Mouse (Mus musculus) liver, adult 2 months (tissue): ENCODE results near the gene Prr22. TPM values are rescaled to one million over a fixed set of nuclear protein-coding genes. Genes with fewer than 3 reads are reported as not detected.

Source experiments
- DNase-seq: peaks from one replicate; pipeline ENCODE4 v3.0.0-alpha.2; 2011; ENCODE audit warnings: low read depth, low spot score; ENCODE audit errors: extremely low read depth
- H3K27ac ChIP-seq: fragments of 200-500 bp; replicated peaks from 2 replicates; pipeline ENCODE4 v1.5.1; 2012; ENCODE audit warnings: low read depth, mild to moderate bottlenecking, control low read depth, inconsistent platforms, low read length; ENCODE audit not compliant: insufficient read depth
- H3K27me3 ChIP-seq: fragments of 200-500 bp; 2 replicates; pipeline ENCODE4 v1.6.1; 2012; ENCODE audit warnings: mild to moderate bottlenecking, moderate library complexity, low read length, inconsistent platforms; ENCODE audit not compliant: control insufficient read depth, insufficient read depth
- H3K36me3 ChIP-seq: fragments of 200-500 bp; 2 replicates; pipeline ENCODE4 v1.6.1; 2012; ENCODE audit warnings: low read length, inconsistent platforms; ENCODE audit not compliant: control insufficient read depth, insufficient read depth
- H3K4me1 ChIP-seq: fragments of 200-500 bp; 2 replicates; pipeline ENCODE4 v1.6.1; 2011; ENCODE audit warnings: low read length; ENCODE audit not compliant: control insufficient read depth, insufficient read depth
- H3K4me3 ChIP-seq: fragments of 200-500 bp; 2 replicates; pipeline ENCODE4 v1.5.1; 2011; ENCODE audit warnings: low read depth, mild to moderate bottlenecking, control low read depth, low read length, moderate library complexity; ENCODE audit not compliant: insufficient read depth
- H3K79me2 ChIP-seq: fragments of 200-500 bp; 2 replicates; pipeline ENCODE4 v1.6.1; 2012; ENCODE audit warnings: inconsistent platforms, mild to moderate bottlenecking, low read length, moderate library complexity; ENCODE audit not compliant: control insufficient read depth, insufficient read depth
- H3K9ac ChIP-seq: fragments of 200-500 bp; 2 replicates; pipeline ENCODE4 v1.6.1; 2012; ENCODE audit warnings: low read depth, mild to moderate bottlenecking, control low read depth, inconsistent platforms, low read length
- CTCF ChIP-seq: fragments of 200-500 bp; IDR thresholded peaks from 2 replicates; pipeline ENCODE4 v1.5.1; 2011; ENCODE audit warnings: low read depth, low read length, control low read depth
- POLR2A ChIP-seq: fragments of 200-500 bp; IDR thresholded peaks from 2 replicates; pipeline ENCODE4 v1.6.1; 2011; ENCODE audit warnings: low read length, control low read depth; ENCODE audit not compliant: insufficient read depth; ENCODE audit errors: extremely low read depth
- WGBS: fragments of 180-500 bp; shearing (Covaris S2); methylation state at CpG from one replicate; pipeline ENCODE4 v1.1.7; 2018; 5-methylcytosine and 5-hydroxymethylcytosine counted together
- polyA plus RNA-seq: library from polyadenylated mRNA; depleted of rRNA; stranded (reverse); fragments of >200 nt; gene quantifications from 2 replicates; pipeline ENCODE4 v1.2.3, GENCODE M21; 2012
- total RNA-seq: library from RNA; depleted of rRNA; stranded (reverse); fragments of >200 nt; gene quantifications from 2 replicates; pipeline ENCODE4 v1.2.3, GENCODE M21; 2014

The Prr22 gene
- total and polyA plus RNA-seq, 2 experiments = 0.18 to 1.5 TPM

DNA sequence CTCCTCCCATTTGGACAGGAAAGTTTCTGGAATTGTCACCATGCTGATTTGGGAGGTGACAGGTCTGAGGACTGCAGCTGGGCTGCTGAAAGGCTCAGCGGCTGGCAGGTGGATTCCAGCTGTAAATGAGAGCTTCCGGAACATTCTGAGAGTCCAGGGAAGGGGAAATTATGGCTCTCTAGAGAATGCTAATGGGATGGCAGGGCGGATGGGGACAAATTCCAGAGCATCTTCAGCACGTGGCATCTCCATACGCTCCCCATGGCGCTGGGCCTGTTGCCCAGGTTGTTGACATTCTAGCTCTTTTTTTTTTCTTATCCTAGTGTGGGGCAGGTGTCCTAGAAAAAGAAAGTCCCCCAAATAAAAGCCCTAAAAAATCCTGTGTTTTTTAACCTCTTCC lies 40.9 kb upstream of the Prr22 start:
- WGBS = 68% methylated on average over 6 of the region's 6 CpGs
- TF ChIP-seq POLR2A = no peak
- TF ChIP-seq CTCF = no peak
- H3K27me3 ChIP-seq = peaks cover 3% of the 10 kb centered on the region; the same call in 1 of the 2 replicates

DNA sequence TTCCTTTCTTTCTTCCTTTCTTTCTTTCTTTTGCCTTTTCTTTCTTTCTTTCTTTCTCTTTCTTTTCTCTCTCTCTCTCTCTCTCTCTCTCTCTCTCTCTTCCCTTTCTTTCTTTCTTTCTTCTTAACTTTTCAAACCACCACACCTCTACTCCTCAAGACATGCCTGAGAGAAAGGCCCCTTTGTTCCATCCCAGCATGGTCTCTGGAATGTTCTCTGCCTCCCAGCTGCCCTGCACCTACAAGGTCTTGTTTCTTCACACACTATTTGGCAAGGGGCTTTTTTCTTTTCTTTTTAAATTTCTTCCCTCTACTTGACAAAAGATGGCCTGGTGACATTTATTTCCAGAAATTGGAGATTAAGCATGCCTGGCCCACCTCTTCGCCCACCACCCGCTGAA lies 40.4 kb upstream of the Prr22 start:
- no peak for TF ChIP-seq POLR2A
- TF ChIP-seq CTCF = no peak
- H3K4me1 ChIP-seq = no peaks in the 10 kb centered on the region
- H3K27ac ChIP-seq = no peak overlapping the region
- WGBS = 70% methylated on average over 2 of the region's 2 CpGs
- no peaks in the 10 kb centered on the region for H3K36me3 ChIP-seq
- no peaks in the 10 kb centered on the region for H3K79me2 ChIP-seq
- no peak overlapping the region for H3K4me3 ChIP-seq
- no peak for DNase-seq
- H3K9ac ChIP-seq = no peak overlapping the region
- H3K27me3 ChIP-seq = peaks cover 3% of the 10 kb centered on the region; the same call in 1 of the 2 replicates

More for the DNA sequence above, 40.9 kb upstream of the Prr22 start:
- Histone ChIP-seq H3K79me2 (no peaks in the 10 kb centered on the region), H3K9ac (no peak overlapping the region), H3K4me3 (no peak overlapping the region), H3K36me3 (no peaks in the 10 kb centered on the region), H3K4me1 (no peaks in the 10 kb centered on the region), H3K27ac (no peak overlapping the region)
- DNase-seq = no peak

DNA sequence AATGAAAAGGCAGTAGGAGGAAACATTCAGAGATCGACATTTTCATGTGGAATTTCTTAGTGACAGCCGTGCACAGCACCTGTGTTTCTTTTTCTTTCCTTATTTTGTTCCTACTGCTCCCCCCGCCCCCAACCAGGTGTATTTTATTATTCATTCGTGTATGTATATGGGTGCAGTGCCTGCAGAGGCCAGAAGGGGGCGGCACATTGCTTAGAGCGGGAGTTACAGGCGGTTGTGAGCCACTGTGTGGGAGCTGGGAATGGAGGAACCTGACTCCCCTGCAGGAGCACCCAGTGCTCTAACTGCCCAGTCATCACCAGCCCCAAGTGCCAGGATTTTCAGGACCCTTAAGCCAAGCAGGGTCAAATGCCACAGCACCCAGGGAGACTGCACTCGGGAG lies 33.5 kb upstream of the Prr22 start:
- no peak for TF ChIP-seq POLR2A
- peak; percentile 52 for TF ChIP-seq CTCF
- WGBS = 42% methylated on average over 8 of the region's 8 CpGs
- Histone ChIP-seq H3K27me3 (no peaks in the 10 kb centered on the region), H3K4me1 (no peaks in the 10 kb centered on the region), H3K27ac (no peak overlapping the region), H3K36me3 (no peaks in the 10 kb centered on the region), H3K79me2 (no peaks in the 10 kb centered on the region), H3K4me3 (no peak overlapping the region), H3K9ac (no peak overlapping the region)
- DNase-seq = no peak

DNA sequence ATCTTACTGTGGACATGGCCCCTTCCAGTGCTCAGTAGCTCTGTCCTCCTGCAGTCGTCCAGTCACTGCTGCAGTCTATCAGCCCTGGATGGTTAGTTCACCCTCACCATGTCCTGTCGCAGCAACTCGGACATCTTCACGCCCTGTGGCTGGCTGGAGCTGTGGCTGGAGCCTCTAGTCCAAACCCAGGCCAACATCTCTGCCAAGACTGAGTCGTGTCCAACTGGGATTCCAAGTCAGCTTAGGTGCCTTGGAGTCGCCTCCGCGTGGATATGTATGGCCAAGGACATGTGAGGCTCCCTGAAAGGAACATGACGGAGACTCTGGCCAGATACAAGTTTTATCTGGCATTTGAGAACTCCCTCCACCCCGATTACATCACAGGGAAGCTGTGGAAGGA lies 31.8 kb upstream of the Prr22 start:
- Histone ChIP-seq H3K79me2 (no peaks in the 10 kb centered on the region), H3K9ac (no peak overlapping the region), H3K27me3 (no peaks in the 10 kb centered on the region), H3K4me1 (no peaks in the 10 kb centered on the region), H3K36me3 (no peaks in the 10 kb centered on the region), H3K27ac (no peak overlapping the region), H3K4me3 (no peak overlapping the region)
- no peak for TF ChIP-seq POLR2A
- no peak for TF ChIP-seq CTCF
- DNase-seq = no peak
- 75% methylated on average over 10 of the region's 10 CpGs for WGBS

DNA sequence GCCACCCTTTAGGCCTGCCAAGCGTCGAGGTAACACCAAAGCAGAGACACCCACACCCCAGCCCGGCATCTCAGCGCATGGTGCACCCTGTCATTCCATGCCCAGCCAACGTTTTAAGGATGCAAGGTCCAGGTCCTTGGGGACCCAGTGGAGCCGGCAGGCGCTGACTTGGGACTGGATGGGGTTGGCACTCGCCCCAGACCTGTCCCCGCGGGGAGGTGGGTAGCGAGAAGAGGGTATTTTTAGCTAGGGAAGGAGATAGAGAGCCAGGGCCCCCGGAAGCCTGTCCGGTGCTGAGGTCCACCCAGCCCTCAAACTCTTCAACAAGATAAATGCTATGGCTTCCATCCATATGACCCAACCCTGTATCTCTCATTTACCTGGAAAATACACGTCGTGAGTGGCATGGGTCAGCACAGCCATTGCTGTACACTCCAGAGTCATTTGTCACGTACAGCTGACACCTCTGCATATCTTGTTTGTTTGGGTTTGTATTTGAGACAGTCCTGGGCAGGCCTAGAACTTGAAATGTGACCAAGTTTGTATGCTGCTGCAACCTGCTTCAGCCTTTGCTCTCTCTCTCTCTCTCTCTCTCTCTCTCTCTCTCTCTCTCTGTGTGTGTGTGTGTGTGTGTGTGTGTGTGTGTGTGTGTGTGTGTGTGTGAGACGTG lies 29.8 kb upstream of the Prr22 start:
- WGBS = 77% methylated on average over 17 of the region's 17 CpGs
- no peaks in the 10 kb centered on the region for H3K36me3 ChIP-seq
- no peak for DNase-seq
- no peaks in the 10 kb centered on the region for H3K79me2 ChIP-seq
- H3K27me3 ChIP-seq = no peaks in the 10 kb centered on the region
- no peak overlapping the region for H3K9ac ChIP-seq
- no peak overlapping the region for H3K27ac ChIP-seq
- H3K4me1 ChIP-seq = no peaks in the 10 kb centered on the region
- no peak overlapping the region for H3K4me3 ChIP-seq
- no peak for TF ChIP-seq CTCF
- TF ChIP-seq POLR2A = no peak

DNA sequence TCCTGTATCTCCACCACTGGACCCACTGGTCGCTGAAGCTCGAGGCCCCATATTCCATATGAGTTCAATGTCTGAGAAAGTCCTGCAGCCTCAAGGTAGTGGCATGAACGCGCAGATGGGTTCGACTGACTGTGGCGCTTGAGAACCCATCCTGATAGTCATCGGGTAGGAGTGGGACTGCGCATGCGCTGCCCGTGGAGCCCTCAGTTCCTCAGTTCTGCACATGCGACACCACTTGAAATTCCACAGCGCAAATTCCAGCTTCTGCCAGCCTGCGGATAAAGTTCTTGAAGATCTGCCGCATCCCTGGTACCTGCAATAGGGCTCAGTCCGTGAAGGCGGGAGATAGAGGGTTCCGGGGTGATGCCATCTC lies 29.3 kb upstream of the Prr22 start:
- WGBS = 81% methylated on average over 17 of the region's 17 CpGs
- TF ChIP-seq CTCF = no peak
- TF ChIP-seq POLR2A = no peak
- H3K36me3 ChIP-seq = no peaks in the 10 kb centered on the region
- H3K27me3 ChIP-seq = no peaks in the 10 kb centered on the region
- no peak for DNase-seq
- H3K79me2 ChIP-seq = no peaks in the 10 kb centered on the region
- no peak overlapping the region for H3K9ac ChIP-seq
- H3K4me3 ChIP-seq = no peak overlapping the region
- H3K27ac ChIP-seq = no peak overlapping the region
- H3K4me1 ChIP-seq = no peaks in the 10 kb centered on the region
